Mouse (Mus musculus): ENCODE results near the gene Pgam1. TPM values are rescaled to one million over a fixed set of nuclear protein-coding genes. Genes with fewer than 3 reads are reported as not detected.

Gene Pgam1
- total RNA-seq, 2 experiments from 2014 or later, result 541 to 553 TPM

Other genes starting within 250 kb of the Pgam1 start
- gene Slit1, start 168.3 kb upstream of the Pgam1 start, total RNA-seq (2021), result 100 to 1,000 TPM; 209 to 224 TPM
- gene Arhgap19, start 109.9 kb upstream of the Pgam1 start, total RNA-seq (2021), result 1 to 10 TPM; 2.6 to 2.9 TPM
- gene Frat1, start 82.0 kb upstream of the Pgam1 start, total RNA-seq (2021), result 10 to 100 TPM; 17.8 to 22.3 TPM
- gene Frat2, start 63.8 kb upstream of the Pgam1 start, total RNA-seq (2021), result 10 to 100 TPM; 12.9 to 13.1 TPM
- 10 to 100 TPM; 31.8 to 32.2 TPM for gene Rrp12, start 15.8 kb upstream of the Pgam1 start, total RNA-seq (2021)
- 10 to 100 TPM; 24.9 to 28.3 TPM for gene Exosc1, start 21.5 kb downstream of the Pgam1 start, total RNA-seq (2021)
- gene Zdhhc16, start 21.6 kb downstream of the Pgam1 start, total RNA-seq (2021), result 10 to 100 TPM; 34.6 to 38.8 TPM
- gene Mms19, start 69.2 kb downstream of the Pgam1 start, total RNA-seq (2021), result 10 to 100 TPM; 28.7 to 34.6 TPM
- 10 to 100 TPM; 13.4 to 14.6 TPM for gene Ubtd1, start 69.8 kb downstream of the Pgam1 start, total RNA-seq (2021)
- under 1 TPM in 1 of 2 experiments, not detected in 1; 0.30 TPM for gene Ankrd2, start 124.1 kb downstream of the Pgam1 start, total RNA-seq (2021)
- 1 to 10 TPM; 8.7 to 9.4 TPM for gene Hoga1, start 133.7 kb downstream of the Pgam1 start, total RNA-seq (2021)
- 1 to 10 TPM; 1.6 to 2.1 TPM for gene 4933411K16Rik, start 140.3 kb downstream of the Pgam1 start, total RNA-seq (2021)
- gene Morn4, start 174.4 kb downstream of the Pgam1 start, total RNA-seq (2021), result 10 to 100 TPM; 71.3 TPM
- 10 to 100 TPM; 69.2 to 69.6 TPM for gene Pi4k2a, start 178.5 kb downstream of the Pgam1 start, total RNA-seq (2021)
- gene Avpi1, start 217.1 kb downstream of the Pgam1 start, total RNA-seq (2021), result 10 to 100 TPM; 18.8 to 20.6 TPM
- gene Marveld1, start 235.5 kb downstream of the Pgam1 start, total RNA-seq (2021), result 1 to 10 TPM; 5.1 to 5.8 TPM